Mouse (Mus musculus) kidney, embryonic 15.5 days (tissue): Measurements from ENCODE around the gene Gstp2. TPM values are rescaled to one million over a fixed set of nuclear protein-coding genes. Genes with fewer than 3 reads are reported as not detected.

ENCODE experiments used
- ATAC-seq: fragments of 200-750 bp; cut with Nextera tagmentation; replicated peaks from 2 replicates; pipeline ENCODE4 v1.8.0; 2017; ENCODE audit warnings: moderate TSS enrichment; ENCODE audit not compliant: low FRiP score
- H3K27ac ChIP-seq: fragments of 300-500 bp; sonication (generic); 2 replicates; pipeline ENCODE4 v1.5.1; 2015; ENCODE audit warnings: mild to moderate bottlenecking, inconsistent platforms
- H3K27me3 ChIP-seq: fragments of 300-500 bp; sonication (generic); 2 replicates; pipeline ENCODE4 v1.6.1; 2015; ENCODE audit warnings: inconsistent platforms
- H3K36me3 ChIP-seq: fragments of 300-500 bp; sonication (generic); 2 replicates; pipeline ENCODE4 v1.6.1; 2015; ENCODE audit warnings: inconsistent platforms
- H3K4me1 ChIP-seq: fragments of 300-500 bp; sonication (generic); 2 replicates; pipeline ENCODE4 v1.6.1; 2015; ENCODE audit warnings: inconsistent platforms
- H3K4me2 ChIP-seq: fragments of 300-500 bp; sonication (generic); 2 replicates; pipeline ENCODE4 v1.6.1; 2015; ENCODE audit warnings: moderate library complexity, mild to moderate bottlenecking, inconsistent platforms
- H3K4me3 ChIP-seq: fragments of 300-500 bp; sonication (generic); replicated peaks from 2 replicates; pipeline ENCODE4 v1.5.1; 2015; ENCODE audit warnings: mild to moderate bottlenecking, inconsistent platforms
- H3K9ac ChIP-seq: fragments of 300-500 bp; sonication (generic); 2 replicates; pipeline ENCODE4 v1.6.1; 2015; ENCODE audit warnings: mild to moderate bottlenecking, inconsistent platforms
- H3K9me3 ChIP-seq: fragments of 300-500 bp; sonication (generic); replicated peaks from 2 replicates; pipeline ENCODE4 v1.6.1; 2016; ENCODE audit warnings: inconsistent platforms
- WGBS: fragments of 180-500 bp; shearing (Covaris S2); methylation state at CpG from one replicate; pipeline ENCODE4 v1.1.7; 2015; ENCODE audit warnings: mixed read lengths; 5-methylcytosine and 5-hydroxymethylcytosine counted together
- polyA plus RNA-seq: library from polyadenylated mRNA; unstranded; fragments of >200 nt; fragmentation: Nextera tagmentation; extraction: Ambion mirVana; gene quantifications from 2 replicates; pipeline ENCODE4 v1.2.1, GENCODE M21; 2015

The Gstp2 gene
- 2.4 and 14.9 TPM in 2 replicates for polyA plus RNA-seq

DNA sequence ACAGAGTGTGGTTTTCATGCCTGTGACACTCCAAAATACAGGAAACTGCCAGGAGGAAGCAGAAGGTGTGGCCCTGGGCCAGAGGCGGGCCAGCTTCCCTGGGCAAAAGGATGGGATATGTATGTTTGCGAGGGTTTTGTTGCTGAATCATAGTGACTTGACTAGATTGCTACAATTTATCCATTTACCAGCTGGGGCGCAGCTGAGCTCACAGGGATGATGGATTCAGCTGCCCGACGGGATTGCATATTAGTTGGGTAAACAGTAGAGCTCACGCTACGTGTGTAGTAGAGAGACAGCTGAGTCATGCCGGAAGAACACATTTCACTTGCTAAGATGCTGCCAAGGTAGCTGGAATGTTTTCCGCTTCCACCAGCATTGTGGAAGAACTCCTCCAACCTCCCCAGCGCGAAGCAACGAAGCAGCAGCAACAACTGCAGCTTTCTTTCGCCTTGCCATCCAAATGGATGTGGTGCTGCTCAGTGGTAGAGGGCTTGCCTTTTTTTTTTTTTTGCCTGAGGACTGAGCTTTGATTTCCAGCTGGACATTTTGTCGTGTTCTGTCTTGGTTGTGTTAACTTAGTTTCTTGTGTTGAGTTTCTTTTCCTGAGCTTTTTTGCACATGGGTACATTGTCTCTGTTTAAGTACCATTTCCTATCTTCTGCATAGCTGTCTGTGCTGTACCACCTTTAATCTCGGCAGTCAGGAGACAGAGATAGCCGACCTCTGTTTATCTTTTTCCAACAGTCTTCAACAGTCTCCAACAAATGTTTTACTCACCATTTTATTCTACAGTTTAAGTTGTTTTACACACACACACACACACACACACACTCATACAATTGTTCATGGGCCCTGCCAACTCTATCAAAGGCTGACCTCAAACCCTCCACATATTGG lies at the start of gene Gstp2:
TSS of gene Gstp2 (minus strand) at position 58 of the 900 bp plus-strand sequence.
- H3K36me3 ChIP-seq = no peaks in the 10 kb centered on the region
- 53% methylated on average over 16 of the region's 16 CpGs for WGBS
- peak; percentile 58; the same call in 1 of the 2 replicates for ATAC-seq
- H3K27me3 ChIP-seq = no peaks in the 10 kb centered on the region
- 0 out of 2 replicates have a peak within 1 kb of the TSS, but pooled peaks have one; percentile 1 for H3K4me3 ChIP-seq
- H3K9me3 ChIP-seq = no peaks in the 10 kb centered on the region
- peak within 1 kb of the TSS; percentile 48 for H3K27ac ChIP-seq
- peak within 1 kb of the TSS; percentile 40 for H3K4me2 ChIP-seq
- no peak within 1 kb of the TSS for H3K9ac ChIP-seq
- peaks cover 8% of the 10 kb centered on the region; the same call in 1 of the 2 replicates for H3K4me1 ChIP-seq

DNA sequence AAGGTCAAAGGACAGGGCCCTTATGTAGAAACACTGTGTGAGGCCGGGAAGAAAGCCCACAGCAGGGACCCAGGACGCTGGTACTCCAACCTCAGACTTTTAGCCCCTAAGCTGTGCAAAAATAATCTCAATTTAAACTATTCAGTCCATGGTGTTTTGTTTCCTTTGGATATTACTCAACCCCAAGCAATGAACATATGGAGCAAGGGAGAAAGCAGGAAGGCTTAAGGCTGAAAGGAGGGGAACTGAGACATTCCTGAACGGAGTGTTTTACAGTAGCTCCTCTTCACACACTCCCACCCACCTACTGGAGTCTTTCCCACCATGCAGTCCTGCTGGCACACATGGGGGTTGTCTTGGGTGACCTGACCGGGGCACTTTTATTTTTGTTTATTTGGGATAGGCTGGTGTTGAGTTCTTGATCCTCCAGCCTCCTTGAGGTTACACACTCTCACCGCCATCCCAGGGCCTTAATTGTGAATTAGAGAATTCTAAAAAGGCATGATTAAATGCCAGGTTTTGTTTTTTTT lies 49.0 kb upstream of the Gstp2 start:
- ATAC-seq = no peak
- H3K27me3 ChIP-seq = no peaks in the 10 kb centered on the region
- no peak overlapping the region for H3K9ac ChIP-seq
- no peaks in the 10 kb centered on the region for H3K36me3 ChIP-seq
- H3K4me3 ChIP-seq = no peak overlapping the region
- no peaks in the 10 kb centered on the region for H3K9me3 ChIP-seq
- H3K27ac ChIP-seq = no peak overlapping the region
- peaks cover 33% of the 10 kb centered on the region for H3K4me1 ChIP-seq
- no peak overlapping the region for H3K4me2 ChIP-seq
- 77% methylated on average over 5 of the region's 5 CpGs for whole genome bisulfite sequencing

DNA sequence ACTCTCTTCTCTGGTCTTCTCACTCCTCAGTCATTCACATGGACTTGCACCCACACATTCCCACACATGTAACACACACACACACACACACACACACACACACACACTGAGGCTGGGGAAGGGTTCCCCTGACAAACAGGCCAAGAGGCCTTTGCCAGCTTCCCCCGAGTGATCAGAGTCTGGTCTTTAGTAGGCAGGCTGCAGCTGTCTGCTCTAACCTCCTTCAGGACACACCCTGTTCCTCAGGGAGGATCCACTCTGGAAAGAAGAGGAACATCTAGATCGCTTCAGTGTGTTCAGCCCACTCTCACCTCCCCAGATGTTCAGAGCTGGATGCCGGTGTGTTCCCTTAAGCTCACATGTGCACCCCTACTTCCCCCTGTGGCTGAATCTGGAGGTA lies 48.5 kb upstream of the Gstp2 start:
- WGBS = 80% methylated on average over 3 of the region's 3 CpGs
- ATAC-seq = no peak
- Histone ChIP-seq H3K9me3 (no peaks in the 10 kb centered on the region), H3K4me3 (no peak overlapping the region), H3K27ac (no peak overlapping the region), H3K4me2 (no peak overlapping the region), H3K27me3 (no peaks in the 10 kb centered on the region), H3K4me1 (peaks cover 28% of the 10 kb centered on the region), H3K9ac (no peak overlapping the region), H3K36me3 (no peaks in the 10 kb centered on the region)

GRCm38 (mm10) chr19:4093772-4094171 lies 47.9 kb upstream of the Gstp2 start:
- no peak overlapping the region for H3K4me2 ChIP-seq
- ATAC-seq = no peak
- no peaks in the 10 kb centered on the region for H3K27me3 ChIP-seq
- WGBS = 59% methylated on average over 7 of the region's 7 CpGs
- H3K9me3 ChIP-seq = no peaks in the 10 kb centered on the region
- H3K4me3 ChIP-seq = no peak overlapping the region
- H3K9ac ChIP-seq = no peak overlapping the region
- H3K4me1 ChIP-seq = peaks cover 22% of the 10 kb centered on the region
- H3K27ac ChIP-seq = no peak overlapping the region
- H3K36me3 ChIP-seq = no peaks in the 10 kb centered on the region

DNA sequence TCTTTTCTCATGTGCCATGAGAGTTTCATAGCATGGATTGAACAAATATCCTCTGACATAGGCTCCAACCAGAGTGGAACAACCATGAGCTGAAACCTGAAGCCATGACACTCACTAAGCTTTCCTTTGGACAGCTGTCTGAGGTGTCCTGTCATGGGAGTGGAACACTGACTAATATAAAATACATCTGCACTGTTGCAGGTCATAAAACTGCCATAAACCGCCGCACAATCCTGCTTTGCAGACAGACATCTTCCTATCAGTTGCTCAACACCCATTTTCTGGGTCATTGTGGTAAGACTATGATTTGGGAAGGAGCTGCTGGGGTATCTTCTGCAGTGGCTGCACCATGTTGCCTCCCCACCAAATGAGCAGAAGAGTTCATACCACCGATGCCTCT lies 46.9 kb upstream of the Gstp2 start:
- no peak overlapping the region for H3K4me2 ChIP-seq
- H3K4me1 ChIP-seq = peaks cover 12% of the 10 kb centered on the region
- ATAC-seq = no peak
- H3K36me3 ChIP-seq = no peaks in the 10 kb centered on the region
- no peak overlapping the region for H3K27ac ChIP-seq
- no peak overlapping the region for H3K4me3 ChIP-seq
- 43% methylated on average over 3 of the region's 3 CpGs for WGBS
- no peak overlapping the region for H3K9ac ChIP-seq
- H3K27me3 ChIP-seq = no peaks in the 10 kb centered on the region
- no peaks in the 10 kb centered on the region for H3K9me3 ChIP-seq

DNA sequence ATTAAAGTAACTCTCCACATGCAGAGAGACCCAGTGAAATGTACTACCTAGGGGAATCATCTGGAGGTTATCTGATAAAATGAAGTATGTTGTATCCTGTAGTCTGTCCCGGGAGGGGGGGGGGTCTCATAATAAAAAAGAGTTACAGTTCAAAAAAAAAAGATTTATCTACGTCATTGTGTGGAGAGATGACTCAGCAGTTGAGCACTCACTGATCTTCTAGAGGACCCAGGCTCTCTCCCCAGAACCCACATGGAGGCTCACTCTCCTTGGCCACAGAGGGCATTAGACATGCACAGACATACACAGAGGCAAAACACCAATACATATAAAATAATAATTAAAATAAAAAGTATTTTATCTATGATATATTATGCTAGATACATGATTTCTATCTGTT lies 45.6 kb upstream of the Gstp2 start:
- no peak for ATAC-seq
- no peaks in the 10 kb centered on the region for H3K27me3 ChIP-seq
- no peak overlapping the region for H3K4me3 ChIP-seq
- 57% methylated on average over 2 of the region's 2 CpGs for WGBS
- H3K4me1 ChIP-seq = peaks cover 6% of the 10 kb centered on the region
- H3K4me2 ChIP-seq = no peak overlapping the region
- H3K36me3 ChIP-seq = no peaks in the 10 kb centered on the region
- no peaks in the 10 kb centered on the region for H3K9me3 ChIP-seq
- no peak overlapping the region for H3K27ac ChIP-seq
- no peak overlapping the region for H3K9ac ChIP-seq

DNA sequence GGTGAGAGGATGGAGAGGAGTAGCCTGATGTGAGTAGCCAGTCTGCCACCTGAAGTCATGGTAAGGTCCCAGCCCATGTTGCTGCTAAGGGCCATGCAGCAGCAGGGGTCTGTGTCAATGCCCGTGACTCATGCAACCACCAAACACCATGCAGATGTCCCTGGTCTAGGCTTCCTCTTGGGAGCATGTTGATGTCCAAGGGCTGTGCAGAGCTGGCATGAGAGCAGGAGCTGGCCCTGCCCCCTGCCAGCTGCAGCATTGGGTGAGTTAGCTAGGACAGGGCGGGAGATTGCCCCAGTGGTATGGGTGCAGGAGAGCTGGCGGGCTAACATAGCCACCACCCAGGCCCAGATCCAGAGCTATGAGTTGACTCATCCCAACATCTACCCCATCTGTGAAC lies 44.6 kb upstream of the Gstp2 start:
- Histone ChIP-seq H3K9ac (no peak overlapping the region), H3K27me3 (no peaks in the 10 kb centered on the region), H3K9me3 (no peaks in the 10 kb centered on the region), H3K4me3 (no peak overlapping the region), H3K4me2 (no peak overlapping the region), H3K36me3 (no peaks in the 10 kb centered on the region), H3K4me1 (no peaks in the 10 kb centered on the region), H3K27ac (no peak overlapping the region)
- 93% methylated on average over 3 of the region's 3 CpGs for WGBS
- no peak for ATAC-seq

DNA sequence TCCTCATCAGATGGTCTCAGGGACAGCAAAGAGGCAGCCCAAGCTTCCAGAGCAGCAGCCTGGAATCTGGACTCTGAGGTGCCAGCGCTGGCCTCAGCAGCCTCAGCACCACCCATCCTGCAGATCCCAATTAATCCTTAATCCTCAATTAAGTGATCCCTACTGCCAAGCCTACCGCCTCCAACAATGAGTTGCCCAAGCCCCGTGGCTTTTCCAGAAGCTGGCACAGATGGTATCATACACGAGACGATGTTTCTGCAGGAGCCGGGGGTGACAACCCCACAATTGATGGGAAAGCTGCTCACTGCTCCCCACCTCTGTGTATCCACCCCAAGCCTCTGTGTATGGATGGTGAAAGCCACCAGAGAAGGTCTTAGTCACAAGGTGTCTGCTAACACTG lies 43.3 kb upstream of the Gstp2 start:
- Histone ChIP-seq H3K27ac (no peak overlapping the region), H3K9me3 (no peaks in the 10 kb centered on the region), H3K27me3 (no peaks in the 10 kb centered on the region), H3K36me3 (no peaks in the 10 kb centered on the region), H3K4me2 (no peak overlapping the region), H3K9ac (no peak overlapping the region), H3K4me3 (no peak overlapping the region), H3K4me1 (no peaks in the 10 kb centered on the region)
- no peak for ATAC-seq
- WGBS = 78% methylated on average over 6 of the region's 6 CpGs

DNA sequence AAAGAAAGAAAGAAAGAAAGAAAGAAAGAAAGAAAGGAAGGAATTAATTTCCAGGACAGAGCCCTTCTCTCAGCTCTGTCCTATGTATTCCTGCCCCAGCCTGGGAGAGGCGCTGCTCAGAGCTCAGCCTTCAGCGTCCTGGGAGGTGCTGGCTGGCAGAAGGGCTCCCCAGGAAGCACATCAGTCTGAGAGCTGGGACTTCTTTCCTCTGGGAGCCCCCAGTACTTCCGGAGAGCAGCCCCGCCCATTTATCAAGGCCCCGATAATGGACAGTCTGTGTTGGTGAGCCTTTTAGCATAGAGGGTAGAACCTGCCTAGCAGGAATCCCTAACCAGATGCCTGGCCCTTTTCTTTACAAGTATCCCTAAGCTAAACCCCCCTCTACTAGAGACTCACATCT lies 42.3 kb upstream of the Gstp2 start:
- 48% methylated on average over 5 of the region's 5 CpGs for WGBS
- no peak for ATAC-seq

GRCm38 (mm10) chr19:4087090-4087489 lies 41.3 kb upstream of the Gstp2 start:
- Histone ChIP-seq H3K4me2 (no peak overlapping the region), H3K4me3 (no peak overlapping the region), H3K9ac (no peak overlapping the region), H3K27ac (no peak overlapping the region), H3K4me1 (0 out of 2 replicates have a peak, but pooled peaks cover 4% of the 10 kb centered on the region), H3K27me3 (peaks cover 3% of the 10 kb centered on the region; the same call in 1 of the 2 replicates), H3K36me3 (no peaks in the 10 kb centered on the region), H3K9me3 (no peaks in the 10 kb centered on the region)
- WGBS = 79% methylated on average over 5 of the region's 5 CpGs
- no peak for ATAC-seq

More for the DNA sequence above, 42.3 kb upstream of the Gstp2 start:
- no peaks in the 10 kb centered on the region for H3K36me3 ChIP-seq
- H3K4me1 ChIP-seq = 0 out of 2 replicates have a peak, but pooled peaks cover 4% of the 10 kb centered on the region
- H3K4me3 ChIP-seq = no peak overlapping the region
- no peaks in the 10 kb centered on the region for H3K27me3 ChIP-seq
- H3K4me2 ChIP-seq = no peak overlapping the region
- no peak overlapping the region for H3K9ac ChIP-seq
- no peak overlapping the region for H3K27ac ChIP-seq
- H3K9me3 ChIP-seq = no peaks in the 10 kb centered on the region

GRCm38 (mm10) chr19:4086156-4086555 lies 40.3 kb upstream of the Gstp2 start:
- 90% methylated on average over 15 of the region's 15 CpGs for WGBS
- H3K27me3 ChIP-seq = peaks cover 3% of the 10 kb centered on the region; the same call in 1 of the 2 replicates
- H3K4me1 ChIP-seq = 0 out of 2 replicates have a peak, but pooled peaks cover 4% of the 10 kb centered on the region
- no peaks in the 10 kb centered on the region for H3K36me3 ChIP-seq
- H3K9ac ChIP-seq = no peak overlapping the region
- no peaks in the 10 kb centered on the region for H3K9me3 ChIP-seq
- no peak overlapping the region for H3K4me3 ChIP-seq
- no peak overlapping the region for H3K27ac ChIP-seq
- H3K4me2 ChIP-seq = no peak overlapping the region
- ATAC-seq = no peak

DNA sequence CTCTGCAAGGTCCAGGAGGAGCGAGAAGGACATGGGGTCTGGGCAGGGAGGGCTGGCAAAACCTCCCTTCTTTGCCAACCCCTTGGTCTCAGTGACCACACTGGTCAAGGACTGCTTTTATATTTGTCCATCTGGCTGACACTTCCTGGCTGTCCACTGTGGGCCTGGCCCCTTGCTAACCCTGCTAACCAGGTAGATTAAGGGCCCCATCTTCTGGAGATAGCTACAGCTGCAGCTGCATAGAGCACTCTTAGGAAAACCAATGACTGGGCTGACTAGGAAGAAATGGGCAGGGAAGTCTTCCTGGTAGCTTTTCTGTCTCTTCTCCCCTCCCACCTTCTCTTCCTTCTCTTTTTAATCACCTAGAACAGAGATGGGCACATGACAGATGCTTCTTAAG lies 39.2 kb upstream of the Gstp2 start:
- Histone ChIP-seq H3K9ac (no peak overlapping the region), H3K27me3 (peaks cover 3% of the 10 kb centered on the region; the same call in 1 of the 2 replicates), H3K36me3 (no peaks in the 10 kb centered on the region), H3K4me3 (no peak overlapping the region), H3K27ac (no peak overlapping the region), H3K4me1 (0 out of 2 replicates have a peak, but pooled peaks cover 4% of the 10 kb centered on the region), H3K9me3 (no peaks in the 10 kb centered on the region), H3K4me2 (no peak overlapping the region)
- no peak for ATAC-seq
- 100% methylated on average over 1 of the region's 1 CpGs for WGBS
